Mouse (Mus musculus): ENCODE results near the gene Card10. TPM values are rescaled to one million over a fixed set of nuclear protein-coding genes. Genes with fewer than 3 reads are reported as not detected.

Card10 gene
- polyA plus RNA-seq, 1 experiment from 2014 or later = 10.6 TPM

DNA sequence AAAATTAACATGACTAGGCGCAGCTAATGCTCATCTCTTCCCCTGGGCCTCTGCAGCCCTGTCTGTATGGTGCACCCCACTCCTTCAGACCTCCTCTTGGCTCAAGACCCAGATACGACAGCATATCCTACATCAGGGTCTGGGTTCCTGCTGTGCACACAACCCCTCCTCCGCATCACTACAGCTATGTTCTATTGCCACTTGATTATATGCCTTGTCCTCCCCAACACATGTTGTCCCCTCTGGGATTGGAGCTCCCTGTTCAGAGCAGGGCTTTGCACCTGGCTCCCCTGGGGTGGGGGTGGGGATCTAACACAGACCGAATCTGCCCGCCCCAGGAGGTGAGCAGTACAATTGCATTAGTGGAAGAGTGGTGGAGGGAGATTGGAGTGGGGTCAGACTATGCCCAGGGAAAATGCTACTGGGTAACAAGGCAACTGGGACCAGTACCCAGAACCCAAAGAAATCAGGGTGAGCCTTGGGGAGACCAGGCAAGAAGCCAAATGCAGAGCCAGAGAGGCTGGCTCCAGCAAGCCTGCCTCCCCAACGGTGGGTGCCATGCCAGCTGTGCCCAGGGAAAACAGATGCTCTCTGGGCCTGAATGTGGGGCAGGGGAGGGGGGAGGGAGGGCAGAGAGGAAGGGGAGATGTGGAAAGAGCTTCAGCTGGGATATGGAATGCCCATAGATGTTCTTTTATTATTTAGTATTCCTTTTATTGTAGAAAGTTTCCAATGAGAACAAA, 52.1 kb downstream of the Card10 start:
- no peaks in the 10 kb centered on the region for H3K9me3 ChIP-seq (ENCODE audit: low read length)
- ATAC-seq (ENCODE audit: low FRiP score, low TSS enrichment) = no peak
- H3K4me2 ChIP-seq (replicated peaks; ENCODE audit: low read depth, low read length) = no peak overlapping the region
- H3K36me3 ChIP-seq (ENCODE audit: insufficient read depth, low read length) = no peaks in the 10 kb centered on the region
- no peak overlapping the region for H3K27ac ChIP-seq (ENCODE audit: low read length)
- no peak overlapping the region for H3K9ac ChIP-seq (replicated peaks; ENCODE audit: low read length)
- no peaks in the 10 kb centered on the region for H3K27me3 ChIP-seq (ENCODE audit: insufficient read depth, low read length)
- H3K4me3 ChIP-seq (ENCODE audit: low read length) = no peak overlapping the region
- WGBS = 69% methylated on average over 6 of the region's 6 CpGs
- H3K4me1 ChIP-seq (ENCODE audit: insufficient read depth, low read length) = no peaks in the 10 kb centered on the region

DNA sequence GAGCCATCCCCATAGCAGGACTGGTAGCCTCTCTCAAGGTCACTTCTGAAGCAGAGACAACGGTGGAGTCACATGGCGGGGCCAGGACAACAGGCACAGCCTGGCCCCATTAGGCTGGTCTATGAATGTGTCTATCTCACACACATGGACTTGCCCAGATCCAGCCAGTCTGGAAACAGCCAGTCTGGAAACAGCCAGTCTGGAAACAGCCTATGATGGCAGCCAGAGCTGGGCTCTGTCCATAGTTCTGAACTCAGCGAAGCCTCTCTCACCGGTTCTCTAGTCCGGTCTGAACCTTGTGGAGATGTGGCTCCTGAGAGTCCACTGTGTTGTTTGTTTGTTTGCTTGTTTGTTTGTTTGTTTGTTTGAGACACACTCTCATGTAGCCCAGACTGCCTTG, 53.0 kb downstream of the Card10 start:
- no peak overlapping the region for H3K4me3 ChIP-seq (ENCODE audit: low read length)
- H3K4me1 ChIP-seq (ENCODE audit: insufficient read depth, low read length) = no peaks in the 10 kb centered on the region
- no peaks in the 10 kb centered on the region for H3K9me3 ChIP-seq (ENCODE audit: low read length)
- H3K27ac ChIP-seq (ENCODE audit: low read length) = no peak overlapping the region
- H3K4me2 ChIP-seq (replicated peaks; ENCODE audit: low read depth, low read length) = no peak overlapping the region
- no peaks in the 10 kb centered on the region for H3K36me3 ChIP-seq (ENCODE audit: insufficient read depth, low read length)
- ATAC-seq (ENCODE audit: low FRiP score, low TSS enrichment) = 0 out of 2 replicates have a peak, but pooled peaks have one; percentile 36
- H3K9ac ChIP-seq (replicated peaks; ENCODE audit: low read length) = no peak overlapping the region
- no peaks in the 10 kb centered on the region for H3K27me3 ChIP-seq (ENCODE audit: insufficient read depth, low read length)
- WGBS = 38% methylated on average over 5 of the region's 5 CpGs

DNA sequence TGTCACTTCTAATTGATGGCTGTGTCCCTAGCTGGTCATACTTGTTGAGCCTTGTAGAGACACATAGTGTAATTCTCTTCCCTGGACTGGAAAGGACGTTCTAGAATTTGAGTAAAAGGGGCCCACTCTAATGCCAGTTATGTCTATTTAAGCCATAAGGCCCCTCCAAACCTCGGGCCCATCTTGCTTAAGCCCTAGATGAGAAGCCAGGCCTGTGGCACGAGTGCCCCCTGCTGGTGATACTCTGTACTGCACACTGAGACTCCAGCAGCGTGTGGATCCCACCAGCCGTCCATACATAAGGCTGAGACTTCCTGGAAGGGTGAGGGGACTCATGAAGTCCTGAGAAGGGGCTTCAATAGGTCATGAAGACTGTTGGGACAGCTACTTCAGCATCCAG, 58.6 kb downstream of the Card10 start:
- Histone ChIP-seq H3K9ac (replicated peaks; ENCODE audit: low read length) (no peak overlapping the region), H3K4me1 (ENCODE audit: insufficient read depth, low read length) (no peaks in the 10 kb centered on the region), H3K4me3 (ENCODE audit: low read length) (no peak overlapping the region), H3K27me3 (ENCODE audit: insufficient read depth, low read length) (no peaks in the 10 kb centered on the region), H3K36me3 (ENCODE audit: insufficient read depth, low read length) (no peaks in the 10 kb centered on the region), H3K9me3 (ENCODE audit: low read length) (peaks cover 4% of the 10 kb centered on the region; the same call in 1 of the 2 replicates), H3K27ac (ENCODE audit: low read length) (no peak overlapping the region), H3K4me2 (replicated peaks; ENCODE audit: low read depth, low read length) (no peak overlapping the region)
- WGBS = 0% methylated on average over 5 of the region's 5 CpGs
- ATAC-seq (ENCODE audit: low FRiP score, low TSS enrichment) = no peak

DNA sequence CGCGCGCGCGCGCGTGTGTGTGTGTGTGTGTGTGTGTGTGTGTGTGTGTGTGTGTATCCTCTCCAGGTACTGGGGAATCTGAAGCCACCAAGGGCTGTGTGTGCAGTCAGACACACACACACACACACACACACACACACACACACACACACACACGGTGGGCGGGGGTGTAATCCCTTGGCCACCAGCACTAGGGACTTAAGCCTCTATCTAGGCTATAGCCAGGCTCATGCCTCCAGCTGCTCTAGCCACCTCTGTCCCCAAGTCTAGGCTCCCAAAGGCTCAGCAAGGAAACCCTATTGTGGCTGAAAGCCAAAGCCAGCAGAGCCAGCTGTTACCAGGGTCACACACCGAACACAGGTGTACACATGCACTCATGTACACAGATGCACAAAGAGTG, 60.0 kb downstream of the Card10 start:
- no peak overlapping the region for H3K27ac ChIP-seq (ENCODE audit: low read length)

DNA sequence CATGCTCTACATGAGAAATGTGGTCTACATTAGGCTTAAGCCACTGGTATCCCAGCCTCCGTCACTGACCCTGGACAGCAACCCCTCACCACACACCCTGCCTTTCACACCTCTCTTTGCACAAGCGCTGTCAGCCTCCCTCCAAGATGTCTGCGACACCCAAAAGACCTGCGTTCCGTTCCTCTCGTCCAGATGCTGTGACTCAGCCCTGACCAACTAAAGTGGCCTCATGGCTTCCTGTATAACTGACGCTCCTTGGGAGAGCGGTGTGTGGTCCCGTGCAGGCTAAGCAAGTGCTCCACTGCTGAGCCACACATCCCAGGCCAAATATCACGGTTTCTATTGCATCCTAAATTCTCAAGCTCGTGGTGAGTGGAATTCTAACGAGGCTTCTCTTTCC, 62.2 kb downstream of the Card10 start:
- peaks cover 4% of the 10 kb centered on the region; the same call in 1 of the 2 replicates for H3K9me3 ChIP-seq (ENCODE audit: low read length)
- H3K4me1 ChIP-seq (ENCODE audit: insufficient read depth, low read length) = peaks cover 21% of the 10 kb centered on the region
- H3K27ac ChIP-seq (ENCODE audit: low read length) = no peak overlapping the region
- no peak overlapping the region for H3K4me3 ChIP-seq (ENCODE audit: low read length)
- no peak overlapping the region for H3K9ac ChIP-seq (replicated peaks; ENCODE audit: low read length)
- no peak overlapping the region for H3K4me2 ChIP-seq (replicated peaks; ENCODE audit: low read depth, low read length)
- no peaks in the 10 kb centered on the region for H3K36me3 ChIP-seq (ENCODE audit: insufficient read depth, low read length)
- 55% methylated on average over 12 of the region's 12 CpGs for WGBS
- ATAC-seq (ENCODE audit: low FRiP score, low TSS enrichment) = no peak
- H3K27me3 ChIP-seq (ENCODE audit: insufficient read depth, low read length) = no peaks in the 10 kb centered on the region

More for the DNA sequence above, 60.0 kb downstream of the Card10 start:
- H3K4me2 ChIP-seq (replicated peaks; ENCODE audit: low read depth, low read length) = no peak overlapping the region
- H3K9ac ChIP-seq (replicated peaks; ENCODE audit: low read length) = no peak overlapping the region
- H3K9me3 ChIP-seq (ENCODE audit: low read length) = peaks cover 4% of the 10 kb centered on the region; the same call in 1 of the 2 replicates
- no peaks in the 10 kb centered on the region for H3K27me3 ChIP-seq (ENCODE audit: insufficient read depth, low read length)
- H3K36me3 ChIP-seq (ENCODE audit: insufficient read depth, low read length) = no peaks in the 10 kb centered on the region
- H3K4me1 ChIP-seq (ENCODE audit: insufficient read depth, low read length) = peaks cover 1% of the 10 kb centered on the region
- H3K4me3 ChIP-seq (ENCODE audit: low read length) = no peak overlapping the region
- WGBS = 75% methylated on average over 3 of the region's 10 CpGs
- no peak for ATAC-seq (ENCODE audit: low FRiP score, low TSS enrichment)

DNA sequence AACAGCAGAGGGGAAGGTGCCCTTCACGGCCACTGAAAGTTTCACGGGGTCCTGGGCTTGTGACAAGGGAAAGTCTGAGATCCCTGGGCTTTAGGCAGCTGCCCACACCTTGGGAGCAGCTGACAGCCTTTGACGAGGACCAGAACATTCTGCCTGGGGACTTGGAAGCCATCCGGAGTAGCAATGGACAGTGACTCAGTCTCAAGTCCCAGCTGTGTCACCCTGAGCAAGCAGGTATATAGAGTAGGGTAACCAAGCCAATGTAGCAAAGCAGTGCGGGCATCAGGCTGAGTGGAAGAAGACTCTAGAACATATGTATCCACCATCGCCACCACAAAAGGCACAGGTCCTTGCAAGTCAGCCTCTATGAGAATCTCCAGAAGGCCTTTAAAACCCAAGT, 65.7 kb downstream of the Card10 start:
- 32% methylated on average over 6 of the region's 6 CpGs for WGBS
- H3K4me2 ChIP-seq (replicated peaks; ENCODE audit: low read depth, low read length) = no peak overlapping the region
- peaks cover 4% of the 10 kb centered on the region; the same call in 1 of the 2 replicates for H3K9me3 ChIP-seq (ENCODE audit: low read length)
- H3K9ac ChIP-seq (replicated peaks; ENCODE audit: low read length) = no peak overlapping the region
- H3K4me1 ChIP-seq (ENCODE audit: insufficient read depth, low read length) = peaks cover 28% of the 10 kb centered on the region
- H3K27ac ChIP-seq (ENCODE audit: low read length) = no peak overlapping the region
- no peaks in the 10 kb centered on the region for H3K27me3 ChIP-seq (ENCODE audit: insufficient read depth, low read length)
- no peak; the same call in 1 of the 2 replicates for ATAC-seq (ENCODE audit: low FRiP score, low TSS enrichment)
- no peak overlapping the region for H3K4me3 ChIP-seq (ENCODE audit: low read length)
- no peaks in the 10 kb centered on the region for H3K36me3 ChIP-seq (ENCODE audit: insufficient read depth, low read length)

DNA sequence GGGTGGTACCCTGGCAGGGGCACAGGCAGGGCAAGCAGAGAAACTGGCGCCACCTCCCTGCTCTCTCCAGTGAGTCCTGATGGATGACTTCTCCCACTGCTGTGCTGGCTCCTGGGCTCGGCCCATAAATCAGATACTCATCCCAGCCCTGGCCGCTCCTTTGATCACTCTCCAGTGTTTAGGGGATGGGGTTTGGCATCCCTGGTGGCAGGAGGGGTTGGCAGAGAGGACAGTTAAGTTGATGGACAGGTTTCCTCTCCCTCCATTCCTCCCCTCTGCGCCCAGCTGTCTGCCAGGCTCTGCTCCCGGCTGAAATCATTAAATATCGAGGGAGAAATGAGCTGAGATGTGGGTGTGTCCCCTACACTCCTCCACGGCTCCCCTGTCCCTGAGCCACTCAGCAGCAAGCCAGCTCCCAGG, 66.2 kb downstream of the Card10 start:
- H3K36me3 ChIP-seq (ENCODE audit: insufficient read depth, low read length) = no peaks in the 10 kb centered on the region
- no peak overlapping the region for H3K4me2 ChIP-seq (replicated peaks; ENCODE audit: low read depth, low read length)
- H3K9me3 ChIP-seq (ENCODE audit: low read length) = peaks cover 4% of the 10 kb centered on the region; the same call in 1 of the 2 replicates
- H3K4me3 ChIP-seq (ENCODE audit: low read length) = no peak overlapping the region
- no peak overlapping the region for H3K27ac ChIP-seq (ENCODE audit: low read length)
- H3K4me1 ChIP-seq (ENCODE audit: insufficient read depth, low read length) = peaks cover 28% of the 10 kb centered on the region
- no peaks in the 10 kb centered on the region; the same call in 1 of the 2 replicates for H3K27me3 ChIP-seq (ENCODE audit: insufficient read depth, low read length)
- 6% methylated on average over 7 of the region's 7 CpGs for WGBS
- no peak overlapping the region for H3K9ac ChIP-seq (replicated peaks; ENCODE audit: low read length)
- ATAC-seq (ENCODE audit: low FRiP score, low TSS enrichment) = peak; percentile 94

DNA sequence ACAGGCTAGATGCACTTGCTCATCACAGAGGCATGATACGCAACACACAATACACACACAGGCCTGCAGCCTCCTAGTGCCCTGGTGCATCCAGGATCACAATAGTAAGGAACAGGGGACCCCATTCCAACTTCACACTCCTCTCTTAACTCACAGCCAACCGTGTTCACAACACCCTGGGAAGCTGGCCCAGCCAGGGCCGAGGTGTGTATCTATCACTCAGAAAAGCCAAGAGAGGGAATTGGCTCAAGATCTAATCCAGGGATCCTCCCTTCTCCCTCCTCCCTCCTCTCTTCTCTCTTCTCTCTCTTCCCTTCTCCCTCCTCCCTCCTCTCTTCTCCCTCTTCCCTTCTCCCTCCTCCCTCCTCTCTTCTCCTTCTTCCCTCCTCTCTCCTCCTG, 66.7 kb downstream of the Card10 start:
- H3K9ac ChIP-seq (replicated peaks; ENCODE audit: low read length) = no peak overlapping the region
- H3K36me3 ChIP-seq (ENCODE audit: insufficient read depth, low read length) = no peaks in the 10 kb centered on the region
- no peaks in the 10 kb centered on the region; the same call in 1 of the 2 replicates for H3K27me3 ChIP-seq (ENCODE audit: insufficient read depth, low read length)
- H3K4me2 ChIP-seq (replicated peaks; ENCODE audit: low read depth, low read length) = peak overlapping the region; percentile 28
- peaks cover 4% of the 10 kb centered on the region; the same call in 1 of the 2 replicates for H3K9me3 ChIP-seq (ENCODE audit: low read length)
- WGBS = 35% methylated on average over 3 of the region's 3 CpGs
- no peak overlapping the region for H3K27ac ChIP-seq (ENCODE audit: low read length)
- no peak overlapping the region for H3K4me3 ChIP-seq (ENCODE audit: low read length)
- no peak for ATAC-seq (ENCODE audit: low FRiP score, low TSS enrichment)
- H3K4me1 ChIP-seq (ENCODE audit: insufficient read depth, low read length) = peaks cover 28% of the 10 kb centered on the region

DNA sequence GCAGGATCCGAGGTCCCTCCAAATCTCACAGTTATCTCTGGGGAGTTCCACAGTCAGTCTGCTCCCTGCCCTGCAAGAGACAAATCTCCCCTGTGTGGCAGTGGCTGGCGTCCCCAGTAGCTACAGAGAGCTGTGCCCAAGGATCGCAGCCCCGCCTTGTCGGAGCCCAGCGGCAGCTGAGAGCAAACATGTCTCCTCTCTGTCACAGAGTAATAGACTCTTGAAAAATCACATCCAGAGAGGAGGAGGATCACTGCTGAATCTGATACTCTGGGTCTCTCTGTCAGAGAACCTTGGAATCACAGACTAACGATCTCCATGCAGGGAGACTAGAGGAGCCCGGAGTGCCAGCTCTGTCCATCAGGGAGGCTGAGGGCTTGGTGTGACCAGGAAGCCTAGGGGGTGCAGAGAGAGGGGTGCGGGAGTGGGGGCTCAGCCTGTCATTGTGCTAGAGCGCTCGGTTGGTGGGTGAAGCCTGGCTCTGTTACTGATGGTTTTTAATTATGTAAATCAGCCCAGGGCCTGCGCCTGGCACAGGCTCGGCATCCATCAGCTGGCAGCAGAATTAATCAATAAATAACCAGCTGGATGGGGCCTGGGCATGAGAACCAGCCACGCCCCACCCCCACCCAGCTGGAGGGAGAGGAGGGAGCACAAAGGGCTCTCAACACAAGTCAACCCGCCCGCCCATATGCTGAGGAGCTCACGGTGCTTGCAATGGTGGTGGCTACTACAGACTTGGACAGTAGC, 67.2 kb downstream of the Card10 start:
- peak overlapping the region; percentile 28 for H3K4me2 ChIP-seq (replicated peaks; ENCODE audit: low read depth, low read length)
- no peaks in the 10 kb centered on the region; the same call in 1 of the 2 replicates for H3K27me3 ChIP-seq (ENCODE audit: insufficient read depth, low read length)
- peak overlapping the region; percentile 31; the same call in 1 of the 2 replicates for H3K27ac ChIP-seq (ENCODE audit: low read length)
- H3K4me3 ChIP-seq (ENCODE audit: low read length) = no peak overlapping the region
- H3K9me3 ChIP-seq (ENCODE audit: low read length) = peaks cover 4% of the 10 kb centered on the region; the same call in 1 of the 2 replicates
- peak; percentile 30 for ATAC-seq (ENCODE audit: low FRiP score, low TSS enrichment)
- H3K4me1 ChIP-seq (ENCODE audit: insufficient read depth, low read length) = peaks cover 28% of the 10 kb centered on the region
- WGBS = 21% methylated on average over 17 of the region's 17 CpGs
- H3K9ac ChIP-seq (replicated peaks; ENCODE audit: low read length) = no peak overlapping the region
- H3K36me3 ChIP-seq (ENCODE audit: insufficient read depth, low read length) = no peaks in the 10 kb centered on the region

Data from kidney, embryonic 16.5 days (tissue).